Mouse (Mus musculus): ENCODE results near the gene Hps4. TPM values are rescaled to one million over a fixed set of nuclear protein-coding genes. Genes with fewer than 3 reads are reported as not detected.
A peak's percentile ranks its signal among the peaks of the same experiment; 100 is the strongest.

Gene Hps4
- total RNA-seq, 2 experiments from 2014 or later, result 11.5 to 12.8 TPM

- intact Hi-C loops (cut with DNase I), result no loop called here
- DNase-seq, result peak; percentile 24 to 30
These were observed 21.9 kb upstream of the Hps4 start for GRCm38 (mm10) chr5:112320936-112321335.

GRCm38 (mm10) chr5:112321376-112321775, 21.5 kb upstream of the Hps4 start:
- DNase-seq, result no peak
- intact Hi-C loops (cut with DNase I), result no loop called here

GRCm38 (mm10) chr5:112323246-112323645, 19.6 kb upstream of the Hps4 start:
- DNase-seq, result no peak
- intact Hi-C loops (cut with DNase I), result no loop called here

GRCm38 (mm10) chr5:112324637-112325545, 18.0 kb upstream of the Hps4 start:
- DNase-seq, result peak; percentile 38 to 43
- intact Hi-C loops (cut with DNase I), result loop anchor here (1.0 kb wide), 1 partner anchor 49 kb away; the partner anchor contains the start of gene Tpst2

GRCm38 (mm10) chr5:112325546-112326445, 17.1 kb upstream of the Hps4 start, which contains the start of gene Tfip11:
Gene Tfip11 (plus strand): TSS chr5:112326358.
- DNase-seq, result peak; percentile 97 to 99
- intact Hi-C loops (cut with DNase I), result loop anchor here (1.0 to 2.0 kb wide), 3 partner anchors 17 to 85 kb away; partner anchors contain the start of gene Tpst2

DNA sequence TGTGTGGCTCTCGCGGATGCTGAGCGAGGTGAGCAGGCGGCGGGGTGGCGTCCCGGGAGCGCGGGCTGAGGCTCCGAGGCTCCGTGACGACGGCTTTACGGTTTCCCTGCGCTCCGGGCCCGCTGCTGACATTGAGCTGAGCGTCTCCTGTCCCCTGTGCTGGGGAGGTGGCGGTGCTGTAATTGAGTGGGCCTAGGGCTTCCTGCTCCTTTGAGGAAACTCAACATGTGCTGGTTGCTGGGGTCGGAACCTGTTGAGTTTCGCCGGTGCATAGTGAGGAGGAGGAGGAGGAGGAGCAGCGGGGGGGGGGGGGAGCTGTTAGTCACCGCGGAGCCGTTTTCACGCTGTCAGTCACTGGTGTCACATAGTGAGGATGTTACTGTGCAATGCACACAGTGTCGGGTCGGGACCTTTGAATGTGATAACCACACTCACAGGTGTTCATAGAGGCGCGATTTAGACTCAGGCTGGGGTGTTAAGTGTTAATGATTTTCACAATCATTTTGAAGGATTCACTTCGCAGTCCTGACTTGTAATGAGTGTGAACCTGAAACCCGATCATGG, 16.4 kb upstream of the Hps4 start:
- intact Hi-C loops (cut with DNase I), result loop anchor here (1.0 to 2.0 kb wide), 2 partner anchors 16 to 86 kb away; no protein-coding TSS in a partner anchor
- DNase-seq, result no peak

- intact Hi-C loops (cut with DNase I), result loop anchor here (2.0 kb wide), 1 partner anchor 87 kb away; no protein-coding TSS in a partner anchor
These were observed 15.0 kb upstream of the Hps4 start for GRCm38 (mm10) chr5:112327854-112328253.

GRCm38 (mm10) chr5:112329805-112330564, 12.9 kb upstream of the Hps4 start:
- intact Hi-C loops (cut with DNase I), result no loop called here
- DNase-seq, result no peak

More at GRCm38 (mm10) chr5:112327854-112328253, 15.0 kb upstream of the Hps4 start:
- DNase-seq, result no peak

- DNase-seq, result peak; percentile 61 to 74
- intact Hi-C loops (cut with DNase I), result loop anchor here (1.0 kb wide), 1 partner anchor 95 kb away; no protein-coding TSS in a partner anchor
These were observed 7.4 kb upstream of the Hps4 start for GRCm38 (mm10) chr5:112335473-112335872.

GRCm38 (mm10) chr5:112337004-112337403, 5.9 kb upstream of the Hps4 start:
- no peak for DNase-seq
- intact Hi-C loops (cut with DNase I), result no loop called here

DNA sequence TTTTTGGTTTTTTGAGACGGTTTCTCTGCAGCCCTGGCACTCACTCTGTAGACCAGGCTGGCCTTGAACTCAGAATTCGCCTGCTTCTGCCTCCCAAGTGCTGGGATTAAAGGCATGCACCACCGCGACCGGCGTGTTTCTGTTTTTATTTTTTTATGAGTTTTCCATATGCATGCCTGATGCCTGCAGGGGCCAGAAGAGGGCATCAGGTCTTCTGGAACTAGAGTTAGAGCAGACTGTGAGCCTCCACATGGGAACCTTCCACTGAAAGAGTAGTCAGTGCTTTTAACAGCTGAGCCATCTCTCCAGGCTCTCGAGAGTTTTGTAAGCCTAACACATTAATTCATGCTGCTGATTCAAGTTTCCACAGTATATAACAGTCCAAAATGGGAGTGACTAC, 3.7 kb upstream of the Hps4 start:
- intact Hi-C loops (cut with DNase I), result no loop called here
- DNase-seq, result no peak

DNA sequence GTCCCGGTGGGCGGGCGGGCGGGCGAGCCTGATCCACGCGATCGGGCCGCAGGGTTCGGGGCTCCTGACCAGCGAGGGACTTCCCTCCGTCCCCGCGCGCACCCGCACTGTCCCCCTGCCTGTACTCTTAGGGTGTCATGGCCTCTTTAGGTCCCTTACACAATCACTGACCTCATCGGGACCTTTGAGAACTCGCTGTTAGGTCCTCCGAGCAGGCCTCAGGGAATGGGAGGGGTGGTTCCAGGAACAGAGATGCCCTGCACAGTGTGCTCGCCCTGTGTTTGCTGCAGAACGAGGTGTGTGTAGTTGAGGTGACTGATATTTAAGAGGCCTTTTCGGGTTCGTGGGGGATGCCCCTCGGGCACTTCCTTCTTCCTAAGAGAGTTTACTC, 317 bp downstream of the Hps4 start:
- no peak for DNase-seq
- intact Hi-C loops (cut with DNase I), result loop anchor here (5.0 kb wide), 1 partner anchor 84 kb away; no protein-coding TSS in a partner anchor

DNA sequence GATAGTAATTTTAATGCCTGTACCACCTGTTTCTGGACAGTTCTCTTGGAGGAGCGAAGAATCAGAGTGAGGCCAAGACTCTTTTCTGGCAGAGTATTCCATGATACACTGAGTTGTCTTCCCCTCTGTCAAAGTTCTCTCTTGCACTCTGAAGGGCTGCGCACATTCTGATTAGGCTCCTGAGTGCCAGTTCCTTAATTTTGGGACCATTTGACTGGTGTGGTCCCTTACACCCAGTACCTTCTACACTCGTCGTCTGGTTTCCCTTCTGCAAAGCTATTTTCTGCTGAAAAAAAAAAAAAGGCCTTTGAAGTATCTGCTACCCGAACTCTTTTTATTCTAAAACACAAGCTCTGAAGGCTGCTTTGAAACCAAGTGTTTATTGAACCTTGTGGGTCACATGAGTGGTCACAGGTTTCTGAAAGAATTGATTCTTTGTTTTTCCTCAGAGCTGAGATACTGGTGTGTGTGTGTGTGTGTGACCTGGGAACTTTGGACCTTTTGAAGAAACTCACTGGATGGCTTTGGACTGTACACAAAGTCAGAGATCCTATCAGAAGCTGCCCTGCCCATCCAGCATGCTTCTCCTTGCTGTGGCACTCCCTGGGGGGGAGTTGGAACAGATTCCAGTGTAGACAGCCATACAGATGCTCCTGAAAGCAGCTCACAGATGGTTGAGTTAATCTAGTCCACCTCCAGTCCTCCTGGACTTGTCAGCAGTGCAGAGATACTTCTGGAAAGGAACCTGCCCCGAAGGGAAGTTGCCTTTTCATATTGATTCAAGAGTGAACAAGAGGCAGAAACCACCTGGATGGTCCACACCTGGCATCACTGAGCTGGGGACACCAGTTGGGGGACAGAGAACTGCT, 1.4 kb downstream of the Hps4 start:
- DNase-seq, result no peak
- intact Hi-C loops (cut with DNase I), result loop anchor here (5.0 kb wide), 1 partner anchor 83 kb away; no protein-coding TSS in a partner anchor

DNA sequence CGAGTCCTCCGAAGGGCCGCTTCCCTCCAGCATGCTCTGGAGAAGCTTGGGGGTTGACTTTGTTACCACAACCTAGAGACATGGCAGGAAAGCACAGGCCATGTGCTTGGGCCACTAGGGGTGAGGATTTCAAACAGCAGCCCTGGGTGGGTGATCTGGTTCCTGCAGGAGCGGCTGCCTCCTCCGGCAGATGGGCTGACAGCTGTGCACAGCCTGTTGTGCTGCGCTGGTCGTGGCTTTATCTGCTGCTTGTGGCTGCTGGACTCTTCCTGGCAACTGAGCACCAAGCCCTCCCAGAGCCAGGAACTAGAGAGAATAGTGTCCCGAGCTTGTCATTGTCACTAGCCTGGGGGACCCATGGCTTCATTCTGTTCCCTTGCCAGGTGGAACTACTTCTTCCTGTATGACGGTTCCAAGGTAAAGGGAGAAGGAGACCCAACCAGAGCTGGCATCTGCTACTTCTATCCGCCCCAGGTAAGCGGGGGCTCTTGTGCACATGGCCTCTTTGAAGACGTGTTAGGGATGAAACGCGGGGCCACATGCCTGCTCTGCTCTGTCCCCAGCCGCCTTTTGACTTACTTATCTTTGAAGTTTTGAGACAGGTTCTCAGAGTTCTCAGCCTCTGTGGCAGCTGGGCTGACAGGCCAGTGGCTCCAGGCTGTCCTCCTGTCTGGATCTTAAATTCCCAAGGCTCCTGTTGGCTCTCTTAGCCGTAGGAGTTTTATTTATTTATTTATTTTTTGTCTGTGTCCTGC, 3.5 kb downstream of the Hps4 start:
- DNase-seq, result peak; percentile 59
- intact Hi-C loops (cut with DNase I), result no loop called here

DNA sequence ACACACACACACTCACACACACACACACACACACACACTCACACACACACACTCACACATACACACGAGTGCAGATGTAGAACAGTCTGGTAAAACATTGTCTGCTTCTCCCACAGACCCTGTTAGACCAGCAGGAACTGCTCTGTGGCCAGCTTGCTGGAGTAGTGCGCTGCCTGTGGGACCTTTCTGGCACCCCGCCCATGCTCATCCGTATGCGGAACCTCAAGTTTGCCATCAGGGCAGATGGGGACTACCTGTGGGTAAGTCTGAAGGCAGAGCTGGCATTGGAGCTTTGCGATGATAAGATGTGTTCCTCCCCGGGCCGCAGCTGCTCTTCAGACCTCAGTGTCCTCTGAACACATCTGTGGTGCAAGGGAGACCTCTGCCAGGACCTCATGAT, 6.3 kb downstream of the Hps4 start:
- no peak for DNase-seq
- intact Hi-C loops (cut with DNase I), result no loop called here

DNA sequence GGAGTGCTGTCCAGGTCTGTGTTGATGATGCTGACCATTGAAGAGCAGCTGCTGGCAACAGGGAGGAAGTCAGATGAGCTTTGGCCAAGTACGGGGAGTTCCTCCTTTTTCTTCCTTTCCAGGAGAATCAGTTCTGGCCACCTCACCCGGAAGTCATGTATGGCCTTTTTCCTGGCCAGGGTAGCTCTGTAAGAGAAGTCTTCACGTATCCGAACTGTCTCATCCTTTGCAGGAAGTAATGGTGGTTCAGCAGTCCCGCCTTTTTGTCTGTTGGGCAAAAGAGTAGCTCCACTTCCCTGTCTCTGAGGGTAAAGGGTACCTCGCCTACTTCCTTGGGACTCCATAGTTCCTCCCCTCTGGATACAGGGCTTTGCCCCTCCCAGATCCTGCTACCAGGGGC, 12.6 kb downstream of the Hps4 start:
- intact Hi-C loops (cut with DNase I), result no loop called here
- DNase-seq, result peak in 1 of 2 experiments; percentile 10

GRCm38 (mm10) chr5:112355910-112356309, 13.0 kb downstream of the Hps4 start, which contains the start of gene Gm6583:
Gene Gm6583 (minus strand): TSS chr5:112356033.
- DNase-seq, result no peak
- intact Hi-C loops (cut with DNase I), result no loop called here

DNA sequence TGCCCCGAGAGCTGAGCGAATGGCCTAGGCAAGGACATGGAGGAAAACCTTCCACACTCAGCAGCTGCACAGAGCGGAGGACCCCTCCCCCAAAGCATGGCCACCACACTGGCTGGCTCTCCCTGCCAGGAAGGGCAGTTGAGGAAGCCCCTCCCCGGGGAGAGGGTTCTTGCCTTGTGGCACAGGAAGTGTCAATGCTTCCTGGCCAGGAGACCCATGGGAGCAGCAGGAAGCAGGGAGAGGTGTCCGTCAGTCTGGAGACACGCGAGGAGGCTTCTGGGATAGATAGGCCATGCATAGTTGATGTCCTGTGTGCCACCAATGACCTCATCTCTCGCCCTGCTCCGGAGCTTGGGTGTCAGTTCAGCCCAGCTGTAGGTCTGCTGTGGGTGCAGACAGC, 13.4 kb downstream of the Hps4 start:
- intact Hi-C loops (cut with DNase I), result no loop called here
- DNase-seq, result peak; percentile 23 to 26
